Mouse (Mus musculus): ENCODE data around the gene Gm572. TPM values are rescaled to one million over a fixed set of nuclear protein-coding genes. Genes with fewer than 3 reads are reported as not detected.

Gm572 gene
- polyA plus RNA-seq, 1 experiment from 2014 or later, result not detected

- H3K4me3 ChIP-seq, result no peak overlapping the region
- H3K27ac ChIP-seq, result peak overlapping the region; percentile 57; the same call in 1 of the 2 replicates
- H3K4me1 ChIP-seq, result peaks cover 69% of the 10 kb centered on the region
- DNase-seq (ENCODE audit: extremely low spot score, low spot score), result no peak
- peaks cover 55% of the 10 kb centered on the region for H3K27me3 ChIP-seq (ENCODE audit: poor library complexity, severe bottlenecking)
- no peaks in the 10 kb centered on the region for H3K9me3 ChIP-seq
- 37% methylated on average over 10 of the region's 10 CpGs for whole genome bisulfite sequencing
- H3K36me3 ChIP-seq (replicated peaks), result no peaks in the 10 kb centered on the region
Observed at GRCm38 (mm10) chr4:148712632-148713031, 69.5 kb downstream of the Gm572 start.

DNA sequence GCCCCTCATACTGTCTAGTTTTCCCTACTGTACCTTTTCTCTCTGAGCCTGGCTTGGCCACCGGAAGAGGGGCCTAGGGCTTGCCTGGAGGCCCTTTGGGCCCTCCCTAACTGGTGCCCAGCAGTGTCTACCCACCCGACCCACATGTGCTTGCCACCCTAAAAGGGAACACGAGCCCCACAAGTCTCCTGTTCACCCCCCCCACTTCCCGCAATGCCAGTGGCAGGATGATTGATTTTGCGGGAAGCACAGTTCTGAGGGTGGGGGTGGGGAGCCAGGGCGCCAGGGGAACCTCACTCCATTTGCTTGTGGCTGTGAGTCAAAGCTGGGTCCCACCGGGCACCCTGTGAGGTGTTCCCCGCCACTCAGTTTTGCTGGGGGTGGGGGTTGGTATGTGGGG, 70.9 kb downstream of the Gm572 start:
- H3K4me1 ChIP-seq, result peaks cover 55% of the 10 kb centered on the region
- 0 out of 2 replicates have a peak overlapping the region, but pooled peaks have one; percentile 53 for H3K27ac ChIP-seq
- no peaks in the 10 kb centered on the region for H3K9me3 ChIP-seq
- peaks cover 50% of the 10 kb centered on the region for H3K27me3 ChIP-seq (ENCODE audit: poor library complexity, severe bottlenecking)
- H3K4me3 ChIP-seq, result no peak overlapping the region
- no peaks in the 10 kb centered on the region for H3K36me3 ChIP-seq (replicated peaks)
- no peak for DNase-seq (ENCODE audit: extremely low spot score, low spot score)
- WGBS, result 84% methylated on average over 8 of the region's 8 CpGs

DNA sequence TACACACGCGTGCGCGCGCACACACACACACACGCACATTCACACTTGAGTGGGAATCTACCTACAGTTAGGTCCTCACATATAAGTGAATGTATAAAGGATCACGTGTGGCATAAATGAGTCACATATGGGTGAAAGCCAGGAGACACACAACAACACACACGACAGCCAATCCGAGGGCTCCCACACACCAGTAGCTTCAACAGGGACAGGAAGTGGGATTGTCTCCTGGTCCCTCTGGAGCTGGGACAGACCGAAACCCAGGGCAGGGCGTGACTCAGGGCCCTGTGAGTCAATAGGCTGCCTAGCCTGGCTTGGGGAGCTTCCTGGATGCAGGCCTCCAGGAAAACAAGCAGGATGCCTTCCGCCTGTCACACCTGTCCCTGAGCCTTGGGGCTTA, 71.6 kb downstream of the Gm572 start:
- Histone ChIP-seq H3K36me3 (replicated peaks) (no peaks in the 10 kb centered on the region), H3K27ac (no peak overlapping the region), H3K4me3 (no peak overlapping the region), H3K27me3 (ENCODE audit: poor library complexity, severe bottlenecking) (peaks cover 52% of the 10 kb centered on the region), H3K4me1 (peaks cover 51% of the 10 kb centered on the region), H3K9me3 (no peaks in the 10 kb centered on the region)
- no peak for DNase-seq (ENCODE audit: extremely low spot score, low spot score)
- 87% methylated on average over 12 of the region's 12 CpGs for WGBS

DNA sequence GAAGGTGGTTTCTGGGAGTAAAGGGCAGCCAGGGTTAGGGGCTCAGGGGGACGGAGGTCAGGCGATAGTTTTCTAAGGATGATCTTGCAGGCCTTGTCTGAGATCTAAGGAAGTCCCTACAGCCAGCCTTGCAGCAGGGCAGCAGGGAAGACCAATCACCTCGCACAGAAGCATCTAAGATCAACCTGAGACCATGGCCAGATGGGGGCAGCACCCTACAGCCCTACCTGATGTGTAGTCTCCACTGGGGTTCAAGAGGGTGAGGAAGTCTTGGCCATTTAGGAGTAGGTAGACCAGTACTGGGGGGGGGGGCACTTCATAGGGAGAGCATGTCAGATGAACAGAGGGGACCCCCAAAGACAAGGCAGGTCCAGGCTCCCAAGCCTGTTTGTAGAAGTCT, 72.3 kb downstream of the Gm572 start:
- Histone ChIP-seq H3K4me1 (peaks cover 49% of the 10 kb centered on the region), H3K9me3 (no peaks in the 10 kb centered on the region), H3K4me3 (no peak overlapping the region), H3K36me3 (replicated peaks) (no peaks in the 10 kb centered on the region), H3K27me3 (ENCODE audit: poor library complexity, severe bottlenecking) (peaks cover 52% of the 10 kb centered on the region), H3K27ac (no peak overlapping the region)
- 41% methylated on average over 3 of the region's 3 CpGs for WGBS
- DNase-seq (ENCODE audit: extremely low spot score, low spot score), result no peak

Other genes starting within 250 kb of the Gm572 start
- 27.1 and 27.3 TPM in 2 replicates for gene Ubiad1, start 198.5 kb upstream of the Gm572 start, polyA plus RNA-seq (2016; fragmentation: Nextera tagmentation; extraction: Ambion mirVana)
- 23.3 and 27.0 TPM in 2 replicates for gene Mtor, start 194.7 kb upstream of the Gm572 start, polyA plus RNA-seq (2016; fragmentation: Nextera tagmentation; extraction: Ambion mirVana)
- 0.18 and 0.29 TPM in 2 replicates for gene Angptl7, start 142.9 kb upstream of the Gm572 start, polyA plus RNA-seq (2016; fragmentation: Nextera tagmentation; extraction: Ambion mirVana)
- 96.0 and 97.2 TPM in 2 replicates for gene Exosc10, start 84.9 kb upstream of the Gm572 start, polyA plus RNA-seq (2016; fragmentation: Nextera tagmentation; extraction: Ambion mirVana)
- 265 and 272 TPM in 2 replicates for gene Srm, start 51.8 kb upstream of the Gm572 start, polyA plus RNA-seq (2016; fragmentation: Nextera tagmentation; extraction: Ambion mirVana)
- gene Masp2, start 40.8 kb upstream of the Gm572 start, polyA plus RNA-seq (2016; fragmentation: Nextera tagmentation; extraction: Ambion mirVana), result 0.22 TPM in 1 of 2 replicates, not detected in the other
- 495 and 519 TPM in 2 replicates for gene Tardbp, start 16.3 kb upstream of the Gm572 start, polyA plus RNA-seq (2016; fragmentation: Nextera tagmentation; extraction: Ambion mirVana)
- gene Casz1, start 161.1 kb downstream of the Gm572 start, polyA plus RNA-seq (2016; fragmentation: Nextera tagmentation; extraction: Ambion mirVana), result 4.4 and 4.7 TPM in 2 replicates

Data from forebrain, embryonic 10.5 days (tissue).